Mouse (Mus musculus) stomach, postnatal 0 days (tissue): Measurements from ENCODE around the gene Fgf11.

Experiments
- CTCF ChIP-seq: IDR thresholded peaks from 2 replicates; pipeline ENCODE4 v1.5.1; 2016; ENCODE audit warnings: antibody characterized with exemption, low read depth, mild to moderate bottlenecking, moderate library complexity
- EP300 ChIP-seq: optimal IDR thresholded peaks from 2 replicates; pipeline ENCODE3; 2016; ENCODE audit warnings: antibody characterized with exemption

GRCm38 (mm10) chr11:69810280-69810679 lies 8.6 kb upstream of the Fgf11 start:
- TF ChIP-seq CTCF: 0 out of 2 replicates have a peak, but pooled peaks have one; percentile 9
- TF ChIP-seq EP300: no peak
